Mouse (Mus musculus) hindbrain, embryonic 15.5 days (tissue): ENCODE data around the gene Cap1. TPM values are rescaled to one million over a fixed set of nuclear protein-coding genes. Genes with fewer than 3 reads are reported as not detected.

Source experiments
- ATAC-seq: fragments of 200-750 bp; cut with Nextera tagmentation; 2 replicates; pipeline ENCODE4 v1.8.0; 2017; ENCODE audit warnings: low read depth, moderate number of reproducible peaks, moderate TSS enrichment; ENCODE audit not compliant: low FRiP score
- H3K27ac ChIP-seq: fragments of 300-500 bp; sonication (generic); replicated peaks from 2 replicates; pipeline ENCODE4 v1.5.1; 2015; ENCODE audit warnings: mild to moderate bottlenecking, inconsistent platforms
- H3K27me3 ChIP-seq: fragments of 300-500 bp; sonication (generic); 2 replicates; pipeline ENCODE4 v1.6.1; 2015; ENCODE audit warnings: control low read depth, inconsistent platforms
- H3K36me3 ChIP-seq: fragments of 300-500 bp; sonication (generic); 2 replicates; pipeline ENCODE4 v1.6.1; 2015; ENCODE audit warnings: control low read depth, inconsistent platforms
- H3K4me1 ChIP-seq: fragments of 300-500 bp; sonication (generic); replicated peaks from 2 replicates; pipeline ENCODE4 v1.6.1; 2015; ENCODE audit warnings: control low read depth, inconsistent platforms
- H3K4me2 ChIP-seq: fragments of 300-500 bp; sonication (generic); 2 replicates; pipeline ENCODE4 v1.6.1; 2015; ENCODE audit warnings: moderate library complexity, mild to moderate bottlenecking, inconsistent platforms
- H3K4me3 ChIP-seq: fragments of 300-500 bp; sonication (generic); 2 replicates; pipeline ENCODE4 v1.5.1; 2015; ENCODE audit warnings: mild to moderate bottlenecking, inconsistent platforms
- H3K9ac ChIP-seq: fragments of 300-500 bp; sonication (generic); 2 replicates; pipeline ENCODE4 v1.6.1; 2015; ENCODE audit warnings: inconsistent platforms
- H3K9me3 ChIP-seq: fragments of 300-500 bp; sonication (generic); 2 replicates; pipeline ENCODE4 v1.6.1; 2016; ENCODE audit warnings: control low read depth, inconsistent platforms
- WGBS: fragments of 180-500 bp; shearing (Covaris S2); methylation state at CpG from one replicate; pipeline ENCODE4 v1.1.7; 2015; 5-methylcytosine and 5-hydroxymethylcytosine counted together
- polyA plus RNA-seq: library from polyadenylated mRNA; unstranded; fragments of >200 nt; fragmentation: Nextera tagmentation; extraction: Ambion mirVana; gene quantifications from 2 replicates; pipeline ENCODE4 v1.2.1, GENCODE M21; 2015

Gene Cap1
- polyA plus RNA-seq, 1 experiment from 2014 or later: 72.8 TPM

GRCm38 (mm10) chr4:122909572-122910189 lies 23.8 kb upstream of the Cap1 start:
- Histone ChIP-seq H3K4me2 (peak overlapping the region; percentile 33), H3K27me3 (no peaks in the 10 kb centered on the region), H3K4me3 (no peak overlapping the region), H3K9ac (no peak overlapping the region), H3K9me3 (no peaks in the 10 kb centered on the region), H3K36me3 (no peaks in the 10 kb centered on the region), H3K27ac (no peak overlapping the region), H3K4me1 (0 out of 2 replicates have a peak, but pooled peaks cover 7% of the 10 kb centered on the region)
- ATAC-seq: peak; percentile 56; the same call in 1 of the 2 replicates
- 23% methylated on average over 12 of the region's 12 CpGs for WGBS

- H3K9me3 ChIP-seq: no peaks in the 10 kb centered on the region
- H3K4me2 ChIP-seq: no peak overlapping the region
- H3K27ac ChIP-seq: no peak overlapping the region
- WGBS: 83% methylated on average over 10 of the region's 10 CpGs
- H3K36me3 ChIP-seq: no peaks in the 10 kb centered on the region
- H3K4me1 ChIP-seq: 0 out of 2 replicates have a peak, but pooled peaks cover 7% of the 10 kb centered on the region
- no peaks in the 10 kb centered on the region for H3K27me3 ChIP-seq
- ATAC-seq: no peak
- H3K9ac ChIP-seq: no peak overlapping the region
- H3K4me3 ChIP-seq: no peak overlapping the region
Observed at GRCm38 (mm10) chr4:122905359-122905758, 19.5 kb upstream of the Cap1 start.

DNA sequence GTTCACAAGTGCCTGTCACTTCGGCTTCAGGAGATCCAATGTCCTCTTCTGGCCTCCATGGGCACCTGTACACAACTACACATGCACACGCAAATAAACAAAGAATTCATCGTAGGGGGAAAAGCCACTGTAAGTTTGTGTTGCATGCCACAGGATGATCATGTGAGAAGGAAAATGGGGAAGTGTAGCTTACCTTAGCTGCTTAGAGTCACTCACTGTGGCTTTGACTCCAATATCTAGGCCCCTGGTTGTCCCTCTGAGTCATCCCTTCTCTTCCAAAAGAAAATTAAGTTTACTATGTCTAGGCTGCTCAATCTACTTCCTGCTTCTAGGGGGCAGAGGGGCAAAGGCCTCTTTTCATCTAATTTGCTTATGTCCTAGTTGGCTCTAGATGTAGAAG lies 17.9 kb upstream of the Cap1 start:
- no peaks in the 10 kb centered on the region for H3K4me1 ChIP-seq
- 94% methylated on average over 3 of the region's 3 CpGs for WGBS
- H3K9ac ChIP-seq: no peak overlapping the region
- H3K4me2 ChIP-seq: no peak overlapping the region
- H3K4me3 ChIP-seq: no peak overlapping the region
- ATAC-seq: no peak
- no peaks in the 10 kb centered on the region for H3K9me3 ChIP-seq
- no peaks in the 10 kb centered on the region for H3K27me3 ChIP-seq
- H3K36me3 ChIP-seq: no peaks in the 10 kb centered on the region
- no peak overlapping the region for H3K27ac ChIP-seq

DNA sequence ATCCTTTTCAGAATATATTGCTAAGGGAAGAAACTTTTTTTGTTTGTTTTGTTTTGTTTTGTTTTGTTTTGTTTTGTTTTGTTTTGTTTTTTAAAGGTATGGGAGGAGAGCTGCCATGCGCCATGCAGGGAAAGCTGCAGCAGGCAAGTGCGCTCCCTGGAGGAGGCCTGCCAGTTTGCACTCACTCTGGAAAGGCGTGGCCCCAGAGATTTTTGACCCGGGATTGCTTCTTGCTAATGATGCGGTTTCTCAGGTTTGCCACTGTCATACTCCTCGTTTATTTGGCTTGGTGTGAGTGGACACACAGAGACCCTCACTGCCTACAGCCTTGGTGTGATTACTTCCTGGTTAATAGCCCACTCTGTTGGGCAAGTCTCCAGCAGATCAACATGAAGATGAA lies 16.3 kb upstream of the Cap1 start:
- Histone ChIP-seq H3K27ac (no peak overlapping the region), H3K36me3 (no peaks in the 10 kb centered on the region), H3K9me3 (no peaks in the 10 kb centered on the region), H3K4me1 (no peaks in the 10 kb centered on the region), H3K27me3 (no peaks in the 10 kb centered on the region), H3K4me2 (no peak overlapping the region), H3K9ac (no peak overlapping the region), H3K4me3 (no peak overlapping the region)
- 37% methylated on average over 6 of the region's 6 CpGs for WGBS
- ATAC-seq: no peak

- 18% methylated on average over 5 of the region's 5 CpGs for WGBS
- ATAC-seq: peak; percentile 45; the same call in 1 of the 2 replicates
- Histone ChIP-seq H3K36me3 (no peaks in the 10 kb centered on the region), H3K4me2 (no peak overlapping the region), H3K9me3 (no peaks in the 10 kb centered on the region), H3K4me3 (no peak overlapping the region), H3K27ac (no peak overlapping the region), H3K9ac (no peak overlapping the region), H3K27me3 (no peaks in the 10 kb centered on the region), H3K4me1 (no peaks in the 10 kb centered on the region)
Observed at GRCm38 (mm10) chr4:122898313-122898712, 12.5 kb upstream of the Cap1 start.

GRCm38 (mm10) chr4:122897750-122898149 lies 11.9 kb upstream of the Cap1 start:
- no peak for ATAC-seq
- Histone ChIP-seq H3K27ac (no peak overlapping the region), H3K9ac (no peak overlapping the region), H3K27me3 (no peaks in the 10 kb centered on the region), H3K4me2 (no peak overlapping the region), H3K4me3 (no peak overlapping the region), H3K4me1 (no peaks in the 10 kb centered on the region), H3K9me3 (no peaks in the 10 kb centered on the region), H3K36me3 (no peaks in the 10 kb centered on the region)
- WGBS: 93% methylated on average over 4 of the region's 4 CpGs

GRCm38 (mm10) chr4:122892157-122892556 lies 6.3 kb upstream of the Cap1 start:
- H3K9ac ChIP-seq: no peak overlapping the region
- H3K4me2 ChIP-seq: no peak overlapping the region
- H3K27me3 ChIP-seq: no peaks in the 10 kb centered on the region
- H3K4me1 ChIP-seq: peaks cover 16% of the 10 kb centered on the region
- no peaks in the 10 kb centered on the region for H3K36me3 ChIP-seq
- ATAC-seq: no peak
- WGBS: 78% methylated on average over 5 of the region's 5 CpGs
- no peak overlapping the region for H3K4me3 ChIP-seq
- no peaks in the 10 kb centered on the region for H3K9me3 ChIP-seq
- H3K27ac ChIP-seq: peak overlapping the region; percentile 54

DNA sequence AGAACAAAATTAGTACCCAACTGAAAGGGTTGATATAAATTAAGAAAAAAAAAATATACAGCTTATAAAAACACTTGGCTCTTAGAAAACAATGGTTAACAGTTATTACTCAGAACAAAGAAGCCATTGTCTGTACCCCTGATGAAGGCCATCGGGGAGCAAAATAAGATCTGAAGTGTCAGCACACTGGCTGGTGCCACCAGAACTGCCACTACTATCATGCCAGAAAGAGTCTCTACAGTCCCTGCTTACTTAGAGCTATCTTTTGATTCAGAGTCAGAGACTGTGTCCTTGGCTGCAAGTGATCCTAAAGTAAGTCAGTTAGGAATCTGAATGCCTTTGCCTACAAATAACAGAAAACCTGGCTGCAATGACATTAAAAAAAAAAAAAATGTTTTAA lies 5.7 kb upstream of the Cap1 start:
- no peaks in the 10 kb centered on the region for H3K9me3 ChIP-seq
- H3K4me3 ChIP-seq: no peak overlapping the region
- H3K27me3 ChIP-seq: no peaks in the 10 kb centered on the region
- H3K9ac ChIP-seq: no peak overlapping the region
- no peak overlapping the region for H3K4me2 ChIP-seq
- H3K27ac ChIP-seq: peak overlapping the region; percentile 54
- H3K36me3 ChIP-seq: no peaks in the 10 kb centered on the region
- peaks cover 20% of the 10 kb centered on the region for H3K4me1 ChIP-seq
- no peak for ATAC-seq
- WGBS: 21% methylated on average over 1 of the region's 1 CpGs

GRCm38 (mm10) chr4:122890881-122891481 lies 5.1 kb upstream of the Cap1 start:
- Histone ChIP-seq H3K4me1 (peaks cover 20% of the 10 kb centered on the region), H3K27me3 (no peaks in the 10 kb centered on the region), H3K9ac (no peak overlapping the region), H3K36me3 (no peaks in the 10 kb centered on the region), H3K4me3 (no peak overlapping the region), H3K4me2 (no peak overlapping the region), H3K27ac (peak overlapping the region; percentile 54), H3K9me3 (no peaks in the 10 kb centered on the region)
- WGBS: 9% methylated on average over 3 of the region's 3 CpGs
- peak; percentile 73 for ATAC-seq

DNA sequence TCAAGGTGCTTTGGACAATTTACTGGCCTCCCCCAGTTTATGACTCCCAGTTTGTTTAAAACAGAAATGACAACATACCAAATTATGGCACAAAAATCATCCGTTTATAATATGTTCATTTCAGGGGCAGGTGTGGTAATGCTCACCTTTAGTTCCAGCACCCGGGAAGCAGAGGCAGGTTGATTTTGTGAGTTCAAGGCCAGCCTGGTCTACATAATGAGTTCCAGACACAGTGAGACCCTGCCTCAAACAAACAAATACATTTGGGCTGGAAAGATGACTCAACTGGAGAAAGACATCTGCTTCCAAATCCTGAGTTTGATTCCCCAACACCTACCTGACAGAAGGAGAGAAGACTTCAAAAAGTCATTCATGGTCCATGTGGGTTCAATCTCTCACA lies 1.5 kb upstream of the Cap1 start:
- no peak for ATAC-seq
- Histone ChIP-seq H3K27ac (peak overlapping the region; percentile 100), H3K27me3 (no peaks in the 10 kb centered on the region), H3K9ac (peak overlapping the region; percentile 76; the same call in 1 of the 2 replicates), H3K4me2 (peak overlapping the region; percentile 87), H3K4me1 (peaks cover 46% of the 10 kb centered on the region), H3K9me3 (no peaks in the 10 kb centered on the region), H3K36me3 (no peaks in the 10 kb centered on the region), H3K4me3 (peak overlapping the region; percentile 79; the same call in 1 of the 2 replicates)
- 80% methylated on average over 2 of the region's 2 CpGs for WGBS

- no peaks in the 10 kb centered on the region for H3K9me3 ChIP-seq
- H3K4me3 ChIP-seq: peak overlapping the region; percentile 79
- ATAC-seq: peak; percentile 9
- H3K36me3 ChIP-seq: no peaks in the 10 kb centered on the region
- peaks cover 50% of the 10 kb centered on the region for H3K4me1 ChIP-seq
- peak overlapping the region; percentile 87 for H3K4me2 ChIP-seq
- H3K9ac ChIP-seq: peak overlapping the region; percentile 76
- peak overlapping the region; percentile 100 for H3K27ac ChIP-seq
- WGBS: 2% methylated on average over 19 of the region's 19 CpGs
- no peaks in the 10 kb centered on the region for H3K27me3 ChIP-seq
Observed at GRCm38 (mm10) chr4:122886579-122887254, 861 bp upstream of the Cap1 start.
